Mouse (Mus musculus) myocyte (in vitro differentiated cells): ENCODE results near the gene Gm4858.
"Not testable (repeated sequence)": the region's sequence is repeated elsewhere in the genome, so short reads cannot be mapped to it uniquely, and the experiment has no call there.

ENCODE experiments used
- CEBPB ChIP-seq: IDR thresholded peaks from 2 replicates; pipeline ENCODE4 v1.6.1; 2011; ENCODE audit warnings: mild to moderate bottlenecking, moderate library complexity; ENCODE audit not compliant: poor library complexity, insufficient read depth, severe bottlenecking
- MAX ChIP-seq: IDR thresholded peaks from one replicate; pipeline ENCODE4 v1.6.1; 2011; ENCODE audit warnings: low read depth, mild to moderate bottlenecking, control low read depth
- POLR2A ChIP-seq: IDR thresholded peaks from one replicate; pipeline ENCODE4 v1.6.1; 2011; ENCODE audit warnings: low read depth, mild to moderate bottlenecking, control low read depth, moderate library complexity; ENCODE audit not compliant: insufficient read length
- POLR2AphosphoS2 ChIP-seq: IDR thresholded peaks from one replicate; pipeline ENCODE4 v1.6.1; 2011; ENCODE audit warnings: low read depth, control low read depth; ENCODE audit not compliant: insufficient read length
- REST ChIP-seq: IDR thresholded peaks from one replicate; pipeline ENCODE4 v1.6.1; 2011; ENCODE audit warnings: mild to moderate bottlenecking, control low read depth, moderate library complexity; ENCODE audit not compliant: insufficient read depth, insufficient read length
- TCF12 ChIP-seq: IDR thresholded peaks from one replicate; pipeline ENCODE4 v1.6.1; 2011; ENCODE audit warnings: mild to moderate bottlenecking, control low read depth; ENCODE audit not compliant: poor library complexity, insufficient read depth, severe bottlenecking
- USF1 ChIP-seq: IDR thresholded peaks from one replicate; pipeline ENCODE4 v1.6.1; 2011; ENCODE audit warnings: low read depth, mild to moderate bottlenecking, control low read depth, moderate library complexity

GRCm38 (mm10) chr3:93093581-93093980 lies 25.0 kb downstream of the Gm4858 start:
- not testable (repeated sequence) for TF ChIP-seq POLR2A, MAX, USF1, POLR2AphosphoS2, REST, TCF12, CEBPB
